Mouse (Mus musculus) neural tube, embryonic 13.5 days (tissue): Measurements from ENCODE around the gene Bmt2. TPM values are rescaled to one million over a fixed set of nuclear protein-coding genes. Genes with fewer than 3 reads are reported as not detected.
A peak's percentile ranks its signal among the peaks of the same experiment; 100 is the strongest.

ENCODE experiments used
- ATAC-seq: fragments of 200-750 bp; cut with Nextera tagmentation; 2 replicates; pipeline ENCODE4 v1.8.0; 2017; ENCODE audit warnings: low read depth, mild to moderate bottlenecking, moderate TSS enrichment, moderate library complexity
- H3K27ac ChIP-seq: fragments of 300-500 bp; sonication (generic); replicated peaks from 2 replicates; pipeline ENCODE4 v1.5.1; 2015; ENCODE audit warnings: moderate library complexity, mild to moderate bottlenecking, inconsistent platforms
- H3K27me3 ChIP-seq: fragments of 300-500 bp; sonication (generic); 2 replicates; pipeline ENCODE4 v1.6.1; 2015; ENCODE audit warnings: mild to moderate bottlenecking, inconsistent platforms
- H3K36me3 ChIP-seq: fragments of 300-500 bp; sonication (generic); 2 replicates; pipeline ENCODE4 v1.6.1; 2015; ENCODE audit warnings: mild to moderate bottlenecking, inconsistent platforms
- H3K4me1 ChIP-seq: fragments of 300-500 bp; sonication (generic); replicated peaks from 2 replicates; pipeline ENCODE4 v1.6.1; 2015; ENCODE audit warnings: inconsistent platforms
- H3K4me2 ChIP-seq: fragments of 300-500 bp; sonication (generic); 2 replicates; pipeline ENCODE4 v1.6.1; 2015; ENCODE audit warnings: inconsistent platforms, mild to moderate bottlenecking, moderate library complexity
- H3K4me3 ChIP-seq: fragments of 300-500 bp; sonication (generic); 2 replicates; pipeline ENCODE4 v1.5.1; 2015; ENCODE audit warnings: mild to moderate bottlenecking, inconsistent platforms
- H3K9ac ChIP-seq: fragments of 300-500 bp; sonication (generic); 2 replicates; pipeline ENCODE4 v1.6.1; 2015; ENCODE audit warnings: moderate library complexity, mild to moderate bottlenecking, inconsistent platforms
- H3K9me3 ChIP-seq: fragments of 300-500 bp; sonication (generic); 2 replicates; pipeline ENCODE4 v1.6.1; 2016; ENCODE audit warnings: inconsistent platforms
- WGBS: fragments of 180-500 bp; shearing (Covaris S2); methylation state at CpG from one replicate; pipeline ENCODE4 v1.1.7; 2015; 5-methylcytosine and 5-hydroxymethylcytosine counted together
- polyA plus RNA-seq: library from polyadenylated mRNA; unstranded; fragments of >200 nt; fragmentation: Nextera tagmentation; extraction: Ambion mirVana; gene quantifications from 2 replicates; pipeline ENCODE4 v1.2.1, GENCODE M21; 2015

Bmt2 gene
- polyA plus RNA-seq = 21.7 and 24.1 TPM in 2 replicates

- WGBS = under 1% methylated on average over 33 of the region's 37 CpGs
- Histone ChIP-seq H3K4me3 (peak within 1 kb of the TSS; percentile 83), H3K36me3 (no peaks in the 10 kb centered on the region), H3K4me1 (peaks cover 26% of the 10 kb centered on the region), H3K27ac (peak within 1 kb of the TSS; percentile 95), H3K4me2 (peak within 1 kb of the TSS; percentile 86), H3K9ac (peak within 1 kb of the TSS; percentile 90), H3K9me3 (no peaks in the 10 kb centered on the region), H3K27me3 (no peaks in the 10 kb centered on the region)
- peak; percentile 99 for ATAC-seq
These were observed at the start of gene Bmt2 for GRCm38 (mm10) chr6:13677818-13678282. TSS of gene Bmt2 (minus strand) at chr6:13677966.

GRCm38 (mm10) chr6:13722166-13722565, 44.4 kb upstream of the Bmt2 start:
- Histone ChIP-seq H3K27ac (no peak overlapping the region), H3K36me3 (no peaks in the 10 kb centered on the region), H3K4me2 (no peak overlapping the region), H3K4me3 (no peak overlapping the region), H3K4me1 (no peaks in the 10 kb centered on the region), H3K9me3 (no peaks in the 10 kb centered on the region), H3K27me3 (no peaks in the 10 kb centered on the region), H3K9ac (no peak overlapping the region)
- 98% methylated on average over 3 of the region's 3 CpGs for WGBS
- ATAC-seq = no peak

- Histone ChIP-seq H3K4me1 (no peaks in the 10 kb centered on the region), H3K4me3 (no peak overlapping the region), H3K9ac (no peak overlapping the region), H3K27ac (no peak overlapping the region), H3K27me3 (no peaks in the 10 kb centered on the region), H3K36me3 (no peaks in the 10 kb centered on the region), H3K4me2 (no peak overlapping the region), H3K9me3 (no peaks in the 10 kb centered on the region)
- 52% methylated on average over 3 of the region's 3 CpGs for WGBS
- ATAC-seq = 0 out of 2 replicates have a peak, but pooled peaks have one; percentile 59
These were observed 37.1 kb upstream of the Bmt2 start for GRCm38 (mm10) chr6:13714867-13715266.

GRCm38 (mm10) chr6:13696882-13697281, 19.1 kb upstream of the Bmt2 start:
- no peak overlapping the region for H3K9ac ChIP-seq
- WGBS = 82% methylated on average over 4 of the region's 4 CpGs
- ATAC-seq = no peak
- no peaks in the 10 kb centered on the region for H3K9me3 ChIP-seq
- no peaks in the 10 kb centered on the region for H3K4me1 ChIP-seq
- H3K4me2 ChIP-seq = no peak overlapping the region
- H3K27ac ChIP-seq = no peak overlapping the region
- H3K36me3 ChIP-seq = no peaks in the 10 kb centered on the region
- H3K4me3 ChIP-seq = no peak overlapping the region
- H3K27me3 ChIP-seq = no peaks in the 10 kb centered on the region

- WGBS = 87% methylated on average over 2 of the region's 2 CpGs
- Histone ChIP-seq H3K9ac (no peak overlapping the region), H3K4me1 (no peaks in the 10 kb centered on the region), H3K9me3 (no peaks in the 10 kb centered on the region), H3K36me3 (no peaks in the 10 kb centered on the region), H3K4me3 (no peak overlapping the region), H3K27ac (no peak overlapping the region), H3K4me2 (no peak overlapping the region), H3K27me3 (no peaks in the 10 kb centered on the region)
- ATAC-seq = no peak
These were observed 17.5 kb upstream of the Bmt2 start for GRCm38 (mm10) chr6:13695103-13695845.

- H3K4me3 ChIP-seq = no peak overlapping the region
- H3K27me3 ChIP-seq = no peaks in the 10 kb centered on the region
- no peak overlapping the region for H3K27ac ChIP-seq
- 88% methylated on average over 2 of the region's 2 CpGs for WGBS
- no peak overlapping the region for H3K9ac ChIP-seq
- H3K36me3 ChIP-seq = no peaks in the 10 kb centered on the region
- ATAC-seq = no peak
- no peaks in the 10 kb centered on the region for H3K9me3 ChIP-seq
- H3K4me2 ChIP-seq = no peak overlapping the region
- H3K4me1 ChIP-seq = no peaks in the 10 kb centered on the region
These were observed 14.0 kb upstream of the Bmt2 start for GRCm38 (mm10) chr6:13691657-13692294.

GRCm38 (mm10) chr6:13690398-13690797, 12.6 kb upstream of the Bmt2 start:
- Histone ChIP-seq H3K9me3 (no peaks in the 10 kb centered on the region), H3K9ac (no peak overlapping the region), H3K4me1 (no peaks in the 10 kb centered on the region), H3K27me3 (no peaks in the 10 kb centered on the region), H3K4me2 (no peak overlapping the region), H3K4me3 (no peak overlapping the region), H3K36me3 (no peaks in the 10 kb centered on the region), H3K27ac (no peak overlapping the region)
- ATAC-seq = no peak

- no peak overlapping the region for H3K27ac ChIP-seq
- ATAC-seq = no peak
- no peaks in the 10 kb centered on the region for H3K4me1 ChIP-seq
- no peaks in the 10 kb centered on the region for H3K36me3 ChIP-seq
- no peak overlapping the region for H3K4me3 ChIP-seq
- WGBS = 91% methylated on average over 2 of the region's 2 CpGs
- no peaks in the 10 kb centered on the region for H3K9me3 ChIP-seq
- no peaks in the 10 kb centered on the region for H3K27me3 ChIP-seq
- H3K9ac ChIP-seq = no peak overlapping the region
- H3K4me2 ChIP-seq = no peak overlapping the region
These were observed 6.3 kb upstream of the Bmt2 start for GRCm38 (mm10) chr6:13683929-13684595.

GRCm38 (mm10) chr6:13678349-13678748, 583 bp upstream of the Bmt2 start:
- ATAC-seq = no peak
- WGBS = 15% methylated on average over 5 of the region's 5 CpGs
- Histone ChIP-seq H3K4me1 (peaks cover 23% of the 10 kb centered on the region), H3K27ac (0 out of 2 replicates have a peak overlapping the region, but pooled peaks have one; percentile 95), H3K9ac (peak overlapping the region; percentile 58; the same call in 1 of the 2 replicates), H3K36me3 (no peaks in the 10 kb centered on the region), H3K4me3 (peak overlapping the region; percentile 83), H3K4me2 (peak overlapping the region; percentile 86), H3K9me3 (no peaks in the 10 kb centered on the region), H3K27me3 (no peaks in the 10 kb centered on the region)

- peak overlapping the region; percentile 90 for H3K9ac ChIP-seq
- H3K27ac ChIP-seq = peak overlapping the region; percentile 95
- peak overlapping the region; percentile 83 for H3K4me3 ChIP-seq
- H3K4me1 ChIP-seq = peaks cover 26% of the 10 kb centered on the region
- H3K9me3 ChIP-seq = no peaks in the 10 kb centered on the region
- WGBS = under 1% methylated on average over 41 of the region's 43 CpGs
- peak overlapping the region; percentile 86 for H3K4me2 ChIP-seq
- no peaks in the 10 kb centered on the region for H3K27me3 ChIP-seq
- H3K36me3 ChIP-seq = no peaks in the 10 kb centered on the region
- ATAC-seq = peak; percentile 84
These were observed 515 bp downstream of the Bmt2 start for GRCm38 (mm10) chr6:13677141-13677761.

- no peak for ATAC-seq
- Histone ChIP-seq H3K4me1 (peaks cover 26% of the 10 kb centered on the region), H3K4me3 (peak overlapping the region; percentile 83), H3K27ac (no peak overlapping the region), H3K4me2 (peak overlapping the region; percentile 86), H3K36me3 (no peaks in the 10 kb centered on the region), H3K9ac (peak overlapping the region; percentile 90; the same call in 1 of the 2 replicates), H3K27me3 (no peaks in the 10 kb centered on the region), H3K9me3 (no peaks in the 10 kb centered on the region)
These were observed 1.6 kb downstream of the Bmt2 start for GRCm38 (mm10) chr6:13676196-13676595.
